Mouse (Mus musculus): ENCODE data around the gene Zfp831. TPM values are rescaled to one million over a fixed set of nuclear protein-coding genes. Genes with fewer than 3 reads are reported as not detected.

The Zfp831 gene
- polyA plus RNA-seq, 1 experiment from 2014 or later: 0.01 TPM

DNA sequence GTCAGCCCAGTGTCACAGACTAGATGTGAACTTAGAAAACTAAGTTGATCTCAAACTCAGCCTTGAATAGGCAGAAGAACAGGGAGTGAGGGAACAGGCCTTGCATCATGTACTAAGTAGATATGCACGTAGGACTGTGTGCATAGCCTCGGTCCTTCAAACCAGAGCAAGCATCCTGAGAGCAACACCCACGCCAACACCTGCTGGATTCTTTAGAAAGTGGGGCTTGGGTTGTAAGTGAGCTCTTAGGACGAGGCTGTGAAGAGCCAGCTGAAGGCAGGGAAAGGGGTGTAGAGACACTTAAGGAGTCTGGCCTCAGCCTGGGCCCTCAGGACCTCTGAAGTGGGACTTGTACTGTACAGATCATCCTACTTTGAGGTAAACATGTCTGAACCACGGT lies 12.0 kb downstream of the Zfp831 start:
- H3K27me3 ChIP-seq: no peaks in the 10 kb centered on the region
- no peak overlapping the region for H3K4me2 ChIP-seq (replicated peaks)
- H3K4me1 ChIP-seq: no peaks in the 10 kb centered on the region
- H3K4me3 ChIP-seq: no peak overlapping the region
- 83% methylated on average over 5 of the region's 5 CpGs for WGBS
- no peaks in the 10 kb centered on the region for H3K36me3 ChIP-seq
- no peak overlapping the region for H3K9ac ChIP-seq (replicated peaks)
- H3K9me3 ChIP-seq: no peaks in the 10 kb centered on the region
- H3K27ac ChIP-seq (replicated peaks): no peak overlapping the region
- no peak for ATAC-seq (ENCODE audit: low FRiP score, low read depth)

DNA sequence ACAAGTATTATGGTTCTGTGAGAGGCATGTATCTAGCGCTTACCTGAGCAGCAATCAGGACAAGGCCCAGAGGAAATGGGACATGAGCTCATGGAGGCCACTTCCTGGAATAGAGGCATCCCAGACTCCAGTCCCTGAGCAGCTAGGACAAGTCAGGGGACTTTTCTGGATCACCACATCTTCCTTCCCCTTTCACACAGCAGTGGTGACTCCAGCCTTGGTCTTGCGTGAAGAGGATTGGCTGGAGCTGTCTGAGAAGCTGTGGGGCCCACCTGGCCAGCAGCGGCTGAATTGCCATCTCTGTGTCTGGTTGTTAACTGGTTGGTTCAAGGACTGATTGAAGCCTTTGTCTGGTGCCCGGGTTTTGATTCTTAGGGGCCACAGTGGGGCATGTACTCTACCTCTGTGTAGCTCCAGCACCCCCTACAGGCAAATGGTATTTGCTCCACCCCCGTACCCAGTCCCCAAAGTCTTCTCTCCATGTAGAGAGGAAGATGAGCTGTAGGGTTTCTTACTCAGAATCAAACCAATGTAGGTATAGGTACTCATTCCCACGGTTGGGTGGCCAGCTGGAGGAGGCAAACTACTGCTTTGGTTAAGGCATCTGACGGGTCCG lies 15.0 kb downstream of the Zfp831 start:
- Histone ChIP-seq H3K27ac (replicated peaks) (no peak overlapping the region), H3K4me1 (no peaks in the 10 kb centered on the region), H3K9ac (replicated peaks) (no peak overlapping the region), H3K4me3 (no peak overlapping the region), H3K36me3 (no peaks in the 10 kb centered on the region), H3K9me3 (no peaks in the 10 kb centered on the region), H3K27me3 (no peaks in the 10 kb centered on the region), H3K4me2 (replicated peaks) (no peak overlapping the region)
- ATAC-seq (ENCODE audit: low FRiP score, low read depth): no peak
- 77% methylated on average over 8 of the region's 8 CpGs for WGBS

DNA sequence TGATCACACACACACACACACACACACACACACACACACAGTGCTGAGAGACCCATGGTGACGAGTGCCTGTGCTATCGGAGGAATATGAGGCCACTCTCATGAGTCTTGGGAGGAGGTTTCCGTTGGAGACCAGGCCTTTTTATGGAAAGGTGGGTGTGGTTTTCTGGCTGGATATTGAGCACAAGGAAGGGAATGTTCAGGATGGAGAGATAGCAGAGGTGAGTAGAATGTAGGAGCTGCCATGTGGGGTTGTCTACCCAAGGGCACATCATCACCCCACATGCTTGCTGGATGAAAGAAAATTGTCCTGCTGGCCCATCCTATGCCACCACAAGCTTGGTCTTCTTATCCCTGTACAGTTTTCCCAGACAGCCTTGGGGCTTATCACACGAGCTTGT lies 16.5 kb downstream of the Zfp831 start:
- Histone ChIP-seq H3K27ac (replicated peaks) (no peak overlapping the region), H3K4me3 (no peak overlapping the region), H3K9ac (replicated peaks) (no peak overlapping the region), H3K4me2 (replicated peaks) (no peak overlapping the region), H3K4me1 (no peaks in the 10 kb centered on the region), H3K27me3 (no peaks in the 10 kb centered on the region), H3K9me3 (no peaks in the 10 kb centered on the region), H3K36me3 (no peaks in the 10 kb centered on the region)
- ATAC-seq (ENCODE audit: low FRiP score, low read depth): no peak
- WGBS: 82% methylated on average over 4 of the region's 4 CpGs

- H3K27ac ChIP-seq (replicated peaks): no peak overlapping the region
- H3K36me3 ChIP-seq: no peaks in the 10 kb centered on the region
- H3K9me3 ChIP-seq: no peaks in the 10 kb centered on the region
- no peak overlapping the region for H3K4me2 ChIP-seq (replicated peaks)
- H3K9ac ChIP-seq (replicated peaks): no peak overlapping the region
- ATAC-seq (ENCODE audit: low FRiP score, low read depth): no peak
- H3K4me3 ChIP-seq: no peak overlapping the region
- 80% methylated on average over 9 of the region's 9 CpGs for WGBS
- H3K4me1 ChIP-seq: no peaks in the 10 kb centered on the region
- no peaks in the 10 kb centered on the region for H3K27me3 ChIP-seq
Measured at GRCm38 (mm10) chr2:174660321-174660720, 17.0 kb downstream of the Zfp831 start.

GRCm38 (mm10) chr2:174661436-174662171 lies 18.3 kb downstream of the Zfp831 start:
- no peaks in the 10 kb centered on the region for H3K27me3 ChIP-seq

DNA sequence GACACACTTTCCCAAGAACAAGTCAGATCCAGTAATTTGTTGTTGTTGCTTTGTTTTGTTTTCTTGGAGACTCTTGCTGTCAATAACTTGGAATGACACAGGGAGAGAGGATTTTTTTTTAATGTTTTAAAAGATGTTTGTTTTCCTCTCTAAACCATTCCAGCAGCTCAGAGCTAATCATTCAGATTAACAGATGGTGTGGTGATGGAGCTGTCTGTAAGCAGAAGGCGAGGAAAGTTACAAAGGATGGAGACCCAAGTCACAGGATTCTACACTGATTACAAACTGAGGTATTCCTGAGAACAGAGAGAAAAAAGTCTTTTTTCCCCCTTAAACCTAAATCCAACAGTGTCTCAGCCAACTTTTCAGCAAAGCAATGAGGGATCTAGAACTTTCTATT lies 19.3 kb downstream of the Zfp831 start:
- no peaks in the 10 kb centered on the region for H3K4me1 ChIP-seq
- H3K4me3 ChIP-seq: no peak overlapping the region
- H3K36me3 ChIP-seq: no peaks in the 10 kb centered on the region
- no peaks in the 10 kb centered on the region for H3K27me3 ChIP-seq
- WGBS: 93% methylated on average over 1 of the region's 1 CpGs
- no peak overlapping the region for H3K4me2 ChIP-seq (replicated peaks)
- H3K9me3 ChIP-seq: no peaks in the 10 kb centered on the region
- ATAC-seq (ENCODE audit: low FRiP score, low read depth): no peak
- H3K27ac ChIP-seq (replicated peaks): no peak overlapping the region
- no peak overlapping the region for H3K9ac ChIP-seq (replicated peaks)

More at GRCm38 (mm10) chr2:174661436-174662171, 18.3 kb downstream of the Zfp831 start:
- Histone ChIP-seq H3K4me1 (no peaks in the 10 kb centered on the region), H3K9ac (replicated peaks) (no peak overlapping the region), H3K4me3 (no peak overlapping the region), H3K27ac (replicated peaks) (no peak overlapping the region), H3K36me3 (no peaks in the 10 kb centered on the region), H3K9me3 (no peaks in the 10 kb centered on the region), H3K4me2 (replicated peaks) (no peak overlapping the region)
- ATAC-seq (ENCODE audit: low FRiP score, low read depth): peak; percentile 28; the same call in 1 of the 2 replicates
- 60% methylated on average over 7 of the region's 7 CpGs for WGBS

GRCm38 (mm10) chr2:174665404-174665803 lies 22.1 kb downstream of the Zfp831 start:
- no peak for ATAC-seq (ENCODE audit: low FRiP score, low read depth)
- Histone ChIP-seq H3K4me1 (no peaks in the 10 kb centered on the region), H3K36me3 (no peaks in the 10 kb centered on the region), H3K4me2 (replicated peaks) (no peak overlapping the region), H3K4me3 (no peak overlapping the region), H3K27me3 (no peaks in the 10 kb centered on the region), H3K27ac (replicated peaks) (no peak overlapping the region), H3K9ac (replicated peaks) (no peak overlapping the region), H3K9me3 (no peaks in the 10 kb centered on the region)
- WGBS: 52% methylated on average over 5 of the region's 5 CpGs

- Histone ChIP-seq H3K4me2 (replicated peaks) (no peak overlapping the region), H3K4me3 (no peak overlapping the region), H3K9ac (replicated peaks) (no peak overlapping the region), H3K36me3 (no peaks in the 10 kb centered on the region), H3K9me3 (no peaks in the 10 kb centered on the region), H3K27me3 (peaks cover 19% of the 10 kb centered on the region), H3K4me1 (peaks cover 15% of the 10 kb centered on the region), H3K27ac (replicated peaks) (no peak overlapping the region)
- no peak for ATAC-seq (ENCODE audit: low FRiP score, low read depth)
- WGBS: 59% methylated on average over 3 of the region's 3 CpGs
Measured at GRCm38 (mm10) chr2:174668806-174669205, 25.5 kb downstream of the Zfp831 start.

GRCm38 (mm10) chr2:174672506-174673190 lies 29.3 kb downstream of the Zfp831 start:
- H3K9me3 ChIP-seq: no peaks in the 10 kb centered on the region
- H3K4me1 ChIP-seq: peaks cover 24% of the 10 kb centered on the region
- H3K9ac ChIP-seq (replicated peaks): no peak overlapping the region
- 0 out of 2 replicates have a peak overlapping the region, but pooled peaks have one; percentile 45 for H3K4me3 ChIP-seq
- peaks cover 32% of the 10 kb centered on the region for H3K27me3 ChIP-seq
- H3K27ac ChIP-seq (replicated peaks): no peak overlapping the region
- WGBS: 28% methylated on average over 11 of the region's 11 CpGs
- H3K36me3 ChIP-seq: no peaks in the 10 kb centered on the region
- ATAC-seq (ENCODE audit: low FRiP score, low read depth): no peak
- H3K4me2 ChIP-seq (replicated peaks): peak overlapping the region; percentile 80

- peak overlapping the region; percentile 69 for H3K27ac ChIP-seq (replicated peaks)
- H3K27me3 ChIP-seq: peaks cover 32% of the 10 kb centered on the region
- 0% methylated on average over 25 of the region's 25 CpGs for WGBS
Measured at GRCm38 (mm10) chr2:174673592-174674286, 30.4 kb downstream of the Zfp831 start.

GRCm38 (mm10) chr2:174674287-174675045 lies 31.1 kb downstream of the Zfp831 start:
- peak; percentile 68 for ATAC-seq (ENCODE audit: low FRiP score, low read depth)
- H3K36me3 ChIP-seq: no peaks in the 10 kb centered on the region
- no peak overlapping the region for H3K27ac ChIP-seq (replicated peaks)
- peak overlapping the region; percentile 49 for H3K9ac ChIP-seq (replicated peaks)
- WGBS: 3% methylated on average over 16 of the region's 16 CpGs
- H3K9me3 ChIP-seq: no peaks in the 10 kb centered on the region
- H3K4me3 ChIP-seq: peak overlapping the region; percentile 45
- H3K4me2 ChIP-seq (replicated peaks): peak overlapping the region; percentile 80
- peaks cover 24% of the 10 kb centered on the region for H3K4me1 ChIP-seq
- peaks cover 32% of the 10 kb centered on the region for H3K27me3 ChIP-seq

More at GRCm38 (mm10) chr2:174673592-174674286, 30.4 kb downstream of the Zfp831 start:
- no peaks in the 10 kb centered on the region for H3K9me3 ChIP-seq
- H3K9ac ChIP-seq (replicated peaks): peak overlapping the region; percentile 55
- H3K4me3 ChIP-seq: peak overlapping the region; percentile 45
- H3K4me1 ChIP-seq: peaks cover 24% of the 10 kb centered on the region
- peak; percentile 86 for ATAC-seq (ENCODE audit: low FRiP score, low read depth)
- peak overlapping the region; percentile 80 for H3K4me2 ChIP-seq (replicated peaks)
- H3K36me3 ChIP-seq: no peaks in the 10 kb centered on the region

Measured in midbrain, embryonic 12.5 days (tissue).